Mouse (Mus musculus) intestine, embryonic 16.5 days (tissue): ENCODE measurements at regions not wholly inside any gene's neighbourhood (a gene's known extent, or its start where the extent isn't known, plus 50 kb on each side); places are given as distances from the start of the nearest gene placed in this dataset.

Source experiments
- ATAC-seq: fragments of 200-750 bp; cut with Nextera tagmentation; 2 replicates; pipeline ENCODE4 v1.8.0; 2017; ENCODE audit warnings: moderate TSS enrichment, moderate library complexity
- H3K27ac ChIP-seq: fragments of 300-500 bp; sonication (generic); 2 replicates; pipeline ENCODE4 v1.5.1; 2014; ENCODE audit warnings: mild to moderate bottlenecking, low read length
- H3K27me3 ChIP-seq: fragments of 300-500 bp; sonication (generic); replicated peaks from 2 replicates; pipeline ENCODE4 v1.6.1; 2014; ENCODE audit warnings: low read length, control low read depth, mixed read lengths; ENCODE audit not compliant: control insufficient read depth, insufficient read depth
- H3K36me3 ChIP-seq: fragments of 300-500 bp; sonication (generic); 2 replicates; pipeline ENCODE4 v1.6.1; 2014; ENCODE audit warnings: low read length, control low read depth; ENCODE audit not compliant: control insufficient read depth, insufficient read depth
- H3K4me1 ChIP-seq: fragments of 300-500 bp; sonication (generic); 2 replicates; pipeline ENCODE4 v1.6.1; 2014; ENCODE audit warnings: low read length, control low read depth, mixed read lengths; ENCODE audit not compliant: control insufficient read depth, insufficient read depth
- H3K4me2 ChIP-seq: fragments of 300-500 bp; sonication (generic); 2 replicates; pipeline ENCODE4 v1.6.1; 2014; ENCODE audit warnings: low read depth, low read length, control low read depth
- H3K4me3 ChIP-seq: fragments of 300-500 bp; sonication (generic); 2 replicates; pipeline ENCODE4 v1.5.1; 2014; ENCODE audit warnings: mild to moderate bottlenecking, low read length
- H3K9ac ChIP-seq: fragments of 300-500 bp; sonication (generic); 2 replicates; pipeline ENCODE4 v1.6.1; 2014; ENCODE audit warnings: low read depth, low read length
- H3K9me3 ChIP-seq: fragments of 300-500 bp; sonication (generic); 2 replicates; pipeline ENCODE4 v1.6.1; 2016; ENCODE audit warnings: low read length, control low read depth; ENCODE audit not compliant: control insufficient read depth
- WGBS: fragments of 180-500 bp; shearing (Covaris S2); extraction: QIAGEN DNeasy Blood & Tissue Kit; methylation state at CpG from one replicate; pipeline ENCODE4 v1.1.7; 2014; 5-methylcytosine and 5-hydroxymethylcytosine counted together

DNA sequence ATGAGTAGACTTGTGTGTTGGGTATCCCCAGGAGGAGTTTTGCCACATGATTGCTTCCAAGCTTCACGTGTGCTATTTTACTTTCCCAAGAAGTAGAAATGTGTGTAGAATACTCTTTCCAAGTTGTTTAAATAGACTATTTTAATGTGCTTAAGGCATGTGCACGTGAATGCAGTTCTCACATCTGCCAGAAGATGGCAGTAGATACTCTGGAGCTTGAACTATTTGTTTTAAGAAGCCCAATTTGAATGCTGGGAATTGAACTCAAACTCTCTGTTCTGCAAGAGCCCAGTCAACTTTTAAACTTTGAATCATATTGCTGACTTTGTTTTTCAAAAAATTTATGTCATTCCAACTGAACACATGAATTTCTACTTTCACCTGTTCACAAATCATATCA lies 431.3 kb upstream of the Reg3g start:
- H3K27me3 ChIP-seq: no peaks in the 10 kb centered on the region
- H3K9me3 ChIP-seq: no peaks in the 10 kb centered on the region
- H3K36me3 ChIP-seq: no peaks in the 10 kb centered on the region
- 19% methylated on average over 2 of the region's 2 CpGs for WGBS
- no peak for ATAC-seq
- no peaks in the 10 kb centered on the region for H3K4me1 ChIP-seq
- H3K4me2 ChIP-seq: no peak overlapping the region
- no peak overlapping the region for H3K4me3 ChIP-seq
- no peak overlapping the region for H3K9ac ChIP-seq
- no peak overlapping the region for H3K27ac ChIP-seq

DNA sequence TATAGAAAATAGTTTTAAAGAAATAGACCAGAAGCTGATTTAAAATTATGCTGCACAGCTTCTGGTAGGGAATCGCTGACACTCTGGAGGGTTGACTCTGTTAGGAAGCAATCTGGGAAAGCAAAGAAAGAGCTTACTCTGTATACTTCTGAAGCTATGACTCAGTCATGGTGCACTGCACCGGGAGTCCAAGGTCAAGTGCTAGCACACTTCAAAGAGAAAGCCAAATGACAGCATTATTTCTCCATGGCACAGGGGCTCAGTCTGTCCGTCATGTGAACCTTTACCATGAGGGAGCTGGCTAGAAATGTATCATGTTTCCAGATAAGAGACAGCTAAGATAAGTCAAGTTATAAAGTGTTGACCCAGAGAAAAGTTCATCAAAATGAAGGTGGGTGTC lies 424.1 kb upstream of the Reg3g start:
- WGBS: 52% methylated on average over 3 of the region's 3 CpGs
- H3K4me2 ChIP-seq: no peak overlapping the region
- H3K9ac ChIP-seq: no peak overlapping the region
- no peak overlapping the region for H3K4me3 ChIP-seq
- no peaks in the 10 kb centered on the region for H3K27me3 ChIP-seq
- ATAC-seq: peak; percentile 86
- no peaks in the 10 kb centered on the region for H3K36me3 ChIP-seq
- no peak overlapping the region for H3K27ac ChIP-seq
- no peaks in the 10 kb centered on the region for H3K4me1 ChIP-seq
- H3K9me3 ChIP-seq: no peaks in the 10 kb centered on the region

DNA sequence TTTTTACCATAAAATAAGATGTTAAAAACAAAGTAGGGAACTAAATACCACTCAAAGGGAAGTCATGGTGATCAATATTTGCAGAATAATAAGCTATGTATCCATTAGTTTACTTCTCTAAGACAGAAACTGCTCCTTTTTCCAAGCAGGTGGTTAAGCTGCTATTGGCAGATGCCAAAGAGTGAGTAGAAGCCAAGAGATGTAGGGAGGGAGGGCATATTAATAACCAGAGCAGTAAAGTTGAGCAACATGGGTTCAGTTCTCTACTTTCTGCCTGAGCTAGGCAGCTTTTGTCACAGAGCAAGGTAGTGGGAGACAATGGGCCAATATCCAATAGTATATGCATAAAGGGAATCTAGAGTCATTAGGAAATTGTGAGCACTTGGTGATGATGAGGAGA lies 394.4 kb upstream of the Reg3g start:
- H3K9ac ChIP-seq: no peak overlapping the region
- no peak overlapping the region for H3K4me3 ChIP-seq
- no peak overlapping the region for H3K4me2 ChIP-seq
- no peak overlapping the region for H3K27ac ChIP-seq
- H3K4me1 ChIP-seq: no peaks in the 10 kb centered on the region
- H3K9me3 ChIP-seq: no peaks in the 10 kb centered on the region
- H3K36me3 ChIP-seq: no peaks in the 10 kb centered on the region
- no peak for ATAC-seq
- no peaks in the 10 kb centered on the region for H3K27me3 ChIP-seq

DNA sequence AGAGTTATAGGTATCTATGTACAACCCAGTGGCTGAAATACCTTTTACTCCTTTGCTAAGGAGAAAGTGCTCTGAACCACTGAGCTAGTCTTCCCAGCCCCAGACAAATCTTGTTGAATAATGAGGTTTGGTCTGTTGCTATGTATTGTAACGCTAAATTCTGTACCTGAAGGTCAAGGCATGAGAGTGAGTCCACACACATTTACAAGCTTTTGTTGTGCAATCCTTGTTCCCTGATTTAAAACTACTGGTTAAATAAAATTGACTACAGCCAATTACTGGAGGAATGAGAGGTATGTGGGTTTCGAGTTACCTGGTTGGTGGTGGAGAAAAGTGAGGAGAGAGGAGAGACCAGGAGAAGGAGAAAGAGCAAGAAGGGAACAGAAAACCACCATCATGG lies 372.6 kb upstream of the Reg3g start:
- Histone ChIP-seq H3K4me3 (no peak overlapping the region), H3K27me3 (no peaks in the 10 kb centered on the region), H3K9me3 (no peaks in the 10 kb centered on the region), H3K27ac (no peak overlapping the region), H3K4me1 (no peaks in the 10 kb centered on the region), H3K9ac (no peak overlapping the region), H3K36me3 (no peaks in the 10 kb centered on the region), H3K4me2 (no peak overlapping the region)
- WGBS: 69% methylated on average over 2 of the region's 2 CpGs
- no peak for ATAC-seq

DNA sequence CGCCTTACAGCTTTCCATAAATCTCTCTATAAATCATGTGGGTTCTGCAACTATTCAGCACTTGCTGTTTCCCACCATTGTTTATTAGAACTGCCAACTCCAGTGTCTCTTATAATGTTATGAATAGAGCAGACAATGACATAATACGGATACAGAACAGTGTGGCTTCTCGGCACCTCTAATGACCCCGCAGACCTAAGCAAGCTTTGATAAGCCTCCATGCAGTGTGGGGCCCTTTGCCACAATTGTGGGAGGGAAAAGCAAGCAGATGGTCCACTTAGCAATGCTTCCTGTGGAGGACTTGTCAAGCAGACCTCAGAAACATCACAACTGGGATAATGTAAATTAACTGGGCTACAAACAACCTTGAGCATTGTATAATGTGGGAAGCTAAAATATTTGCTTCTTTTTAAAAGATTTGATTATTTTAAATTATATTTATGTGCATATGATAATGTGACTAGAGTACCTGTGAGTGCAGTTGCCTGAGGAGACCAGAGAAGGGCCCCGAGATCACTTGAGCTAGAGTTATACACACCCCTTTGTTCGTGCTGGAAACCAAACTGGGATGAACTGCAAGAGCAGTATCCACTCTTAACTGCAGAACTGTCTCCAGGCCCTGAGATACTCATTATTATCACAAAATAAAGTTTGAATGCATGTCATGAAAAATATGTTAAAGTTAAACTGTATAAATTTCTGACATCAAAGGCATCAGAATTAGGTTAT lies 357.4 kb upstream of the Reg3g start:
- H3K4me2 ChIP-seq: no peak overlapping the region
- H3K27ac ChIP-seq: no peak overlapping the region
- ATAC-seq: peak; percentile 48; the same call in 1 of the 2 replicates
- no peaks in the 10 kb centered on the region for H3K27me3 ChIP-seq
- H3K4me3 ChIP-seq: no peak overlapping the region
- H3K9me3 ChIP-seq: no peaks in the 10 kb centered on the region
- H3K4me1 ChIP-seq: no peaks in the 10 kb centered on the region
- no peak overlapping the region for H3K9ac ChIP-seq
- 32% methylated on average over 6 of the region's 6 CpGs for WGBS
- H3K36me3 ChIP-seq: no peaks in the 10 kb centered on the region

DNA sequence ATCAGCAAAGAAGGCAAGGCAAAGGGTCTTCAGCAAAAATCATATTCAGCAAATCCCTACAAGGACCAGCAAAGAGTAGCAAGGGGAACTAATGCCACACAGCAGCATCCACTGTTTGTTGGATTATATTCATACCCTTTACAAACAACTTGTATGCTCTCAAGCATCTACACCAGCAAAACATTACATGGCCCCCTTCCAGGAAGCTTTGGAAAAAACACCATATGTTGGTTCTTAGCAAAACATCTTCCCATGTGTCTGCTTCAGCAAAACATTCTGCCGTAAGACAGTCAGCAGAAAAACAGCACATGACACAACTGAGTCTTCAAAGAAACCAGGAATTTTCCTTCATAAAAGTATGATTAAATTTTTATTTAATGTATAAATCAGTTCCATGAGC lies 352.6 kb upstream of the Reg3g start:
- no peaks in the 10 kb centered on the region for H3K9me3 ChIP-seq
- 91% methylated on average over 1 of the region's 1 CpGs for WGBS
- H3K27me3 ChIP-seq: no peaks in the 10 kb centered on the region
- H3K4me1 ChIP-seq: no peaks in the 10 kb centered on the region
- H3K9ac ChIP-seq: no peak overlapping the region
- no peak overlapping the region for H3K27ac ChIP-seq
- no peak overlapping the region for H3K4me3 ChIP-seq
- no peak overlapping the region for H3K4me2 ChIP-seq
- ATAC-seq: no peak
- H3K36me3 ChIP-seq: no peaks in the 10 kb centered on the region

DNA sequence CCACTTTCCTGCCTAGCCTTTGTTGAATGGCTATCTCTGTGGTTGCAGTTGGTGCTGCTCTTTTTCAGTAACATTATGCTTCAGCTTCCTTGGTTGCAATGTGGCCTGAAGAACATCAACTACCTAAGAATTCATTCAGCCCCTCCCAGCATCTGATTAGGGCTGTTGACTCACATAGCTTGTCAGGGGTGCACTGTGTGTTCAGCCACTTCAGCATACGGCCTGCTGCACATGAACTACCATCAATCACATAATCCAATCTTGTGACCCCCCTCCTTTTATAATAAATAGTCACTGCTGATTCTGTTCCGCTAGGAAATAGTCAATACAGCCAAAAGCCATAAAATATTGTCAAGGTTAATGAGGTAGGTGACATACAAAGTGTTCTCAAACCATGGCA lies 328.3 kb upstream of the Reg3g start:
- Histone ChIP-seq H3K27me3 (no peaks in the 10 kb centered on the region), H3K4me1 (no peaks in the 10 kb centered on the region), H3K36me3 (no peaks in the 10 kb centered on the region), H3K9me3 (no peaks in the 10 kb centered on the region), H3K4me2 (no peak overlapping the region), H3K4me3 (no peak overlapping the region), H3K27ac (no peak overlapping the region), H3K9ac (no peak overlapping the region)
- ATAC-seq: no peak
- whole genome bisulfite sequencing: 51% methylated on average over 2 of the region's 2 CpGs

DNA sequence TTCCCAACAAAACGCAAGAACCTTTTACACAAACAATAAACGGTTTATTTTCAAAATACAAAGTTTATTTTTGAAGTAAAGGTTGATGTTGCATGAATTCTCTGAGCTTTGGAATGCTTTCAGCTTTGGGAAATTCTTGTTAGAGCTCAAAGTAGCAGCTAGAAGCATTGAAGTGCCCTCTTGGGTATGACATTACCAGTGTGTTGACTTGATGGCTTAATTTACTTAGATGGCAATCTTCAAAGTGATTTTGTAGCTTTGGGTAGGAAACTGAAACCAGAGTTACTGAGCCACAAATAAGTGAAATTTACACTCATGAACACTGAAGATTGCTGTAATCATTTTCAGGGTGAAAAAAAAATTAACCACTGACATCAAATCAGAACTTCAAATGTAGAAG lies 320.3 kb upstream of the Reg3g start:
- 69% methylated on average over 2 of the region's 2 CpGs for WGBS
- ATAC-seq: no peak

DNA sequence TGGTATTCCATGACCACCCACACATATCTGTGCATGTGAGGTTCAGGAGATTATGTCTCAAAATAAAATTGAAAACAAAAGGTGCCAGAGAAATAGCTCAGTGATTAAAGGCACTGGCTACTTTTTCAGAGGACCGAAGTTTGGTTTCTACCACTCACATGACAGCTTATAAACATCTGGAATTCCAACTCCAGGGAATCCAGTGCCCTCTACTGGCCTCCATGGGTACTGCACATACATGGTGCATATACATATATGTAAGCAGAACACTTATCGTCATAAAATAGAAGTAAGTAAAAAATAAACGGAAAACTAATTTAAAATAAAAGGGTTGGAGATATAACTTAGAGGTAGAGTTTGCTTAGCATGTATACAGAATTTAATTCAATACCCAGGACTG lies 288.9 kb upstream of the Reg3g start:
- Histone ChIP-seq H3K9me3 (no peaks in the 10 kb centered on the region), H3K4me3 (no peak overlapping the region), H3K27me3 (no peaks in the 10 kb centered on the region), H3K9ac (no peak overlapping the region), H3K27ac (no peak overlapping the region), H3K4me2 (no peak overlapping the region), H3K4me1 (no peaks in the 10 kb centered on the region), H3K36me3 (no peaks in the 10 kb centered on the region)
- WGBS: 92% methylated on average over 3 of the region's 3 CpGs
- ATAC-seq: no peak

More for the DNA sequence above, 320.3 kb upstream of the Reg3g start:
- H3K36me3 ChIP-seq: no peaks in the 10 kb centered on the region
- no peaks in the 10 kb centered on the region for H3K27me3 ChIP-seq
- H3K4me3 ChIP-seq: no peak overlapping the region
- H3K27ac ChIP-seq: no peak overlapping the region
- no peak overlapping the region for H3K9ac ChIP-seq
- no peaks in the 10 kb centered on the region for H3K4me1 ChIP-seq
- H3K4me2 ChIP-seq: no peak overlapping the region
- H3K9me3 ChIP-seq: no peaks in the 10 kb centered on the region
